Mouse (Mus musculus): Measurements from ENCODE around the gene Armc2. TPM values are rescaled to one million over a fixed set of nuclear protein-coding genes. Genes with fewer than 3 reads are reported as not detected.

The Armc2 gene
- polyA plus RNA-seq, 1 experiment from 2014 or later, result 0.21 TPM

DNA sequence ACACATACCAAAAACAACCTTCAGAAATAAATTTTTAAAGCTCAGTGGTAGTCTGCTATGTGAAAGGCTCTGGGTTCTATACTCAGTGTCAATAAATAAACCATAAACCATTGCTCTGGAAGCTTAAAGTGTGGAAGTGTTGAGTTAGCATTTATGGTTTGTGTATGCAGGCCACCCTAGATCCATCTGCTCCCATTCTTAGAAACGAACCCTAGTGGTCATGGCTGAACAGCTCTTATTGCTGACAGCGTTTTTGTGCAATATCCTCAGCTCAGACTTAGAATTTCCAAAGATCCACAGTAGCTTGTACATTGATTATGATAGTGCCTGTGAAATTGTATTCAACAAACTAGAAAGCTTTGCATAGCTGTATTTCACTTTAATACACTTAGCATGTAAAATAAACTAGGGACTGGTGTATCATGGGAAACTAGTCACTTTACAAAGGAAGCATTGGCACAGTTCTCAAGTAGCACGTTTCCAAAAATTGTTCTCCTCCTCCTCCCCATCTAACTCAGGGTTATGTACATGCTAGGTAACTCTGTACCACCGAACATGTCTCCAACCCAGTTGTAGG is 129.8 kb downstream of the Armc2 start:
- 28% methylated on average over 4 of the region's 4 CpGs for WGBS (ENCODE audit: insufficient replicate concordance)

GRCm38 (mm10) chr10:41887080-41887821 is 131.0 kb downstream of the Armc2 start:
- peak overlapping the region; percentile 76 for H3K4me3 ChIP-seq (ENCODE audit: low read depth, low read length)
- peak overlapping the region; percentile 87 for H3K4me2 ChIP-seq (ENCODE audit: low read depth, low read length)
- H3K36me3 ChIP-seq (replicated peaks; ENCODE audit: insufficient read depth, low read length), result no peaks in the 10 kb centered on the region
- no peaks in the 10 kb centered on the region for H3K27me3 ChIP-seq (ENCODE audit: insufficient read depth, low read length)
- H3K9ac ChIP-seq (replicated peaks), result peak overlapping the region; percentile 94
- 3% methylated on average over 65 of the region's 65 CpGs for WGBS (ENCODE audit: insufficient replicate concordance)
- H3K27ac ChIP-seq (ENCODE audit: low read depth), result peak overlapping the region; percentile 98
- TF ChIP-seq CTCF (IDR thresholded peaks at IDR 0.05; ENCODE audit: low read depth) (no peak; the same call in 1 of the 2 replicates), EP300 (IDR thresholded peaks at IDR 0.05; ENCODE audit: low read depth) (no peak)
- H3K4me1 ChIP-seq (ENCODE audit: insufficient read depth), result peaks cover 22% of the 10 kb centered on the region
- H3K9me3 ChIP-seq (ENCODE audit: low read length), result no peaks in the 10 kb centered on the region
- DNase-seq, result peak; percentile 99
- peak; percentile 98 for ATAC-seq

More for the DNA sequence above, 129.8 kb downstream of the Armc2 start:
- Histone ChIP-seq H3K4me2 (ENCODE audit: low read depth, low read length) (peak overlapping the region; percentile 87), H3K36me3 (replicated peaks; ENCODE audit: insufficient read depth, low read length) (no peaks in the 10 kb centered on the region), H3K9ac (replicated peaks) (peak overlapping the region; percentile 94), H3K27ac (ENCODE audit: low read depth) (peak overlapping the region; percentile 98), H3K4me1 (ENCODE audit: insufficient read depth) (peaks cover 32% of the 10 kb centered on the region), H3K4me3 (ENCODE audit: low read depth, low read length) (peak overlapping the region; percentile 76), H3K9me3 (ENCODE audit: low read length) (no peaks in the 10 kb centered on the region), H3K27me3 (ENCODE audit: insufficient read depth, low read length) (no peaks in the 10 kb centered on the region)
- ATAC-seq (no peak), DNase-seq (no peak)
- TF ChIP-seq EP300 (IDR thresholded peaks at IDR 0.05; ENCODE audit: low read depth) (no peak), CTCF (IDR thresholded peaks at IDR 0.05; ENCODE audit: low read depth) (peak; percentile 78)

DNA sequence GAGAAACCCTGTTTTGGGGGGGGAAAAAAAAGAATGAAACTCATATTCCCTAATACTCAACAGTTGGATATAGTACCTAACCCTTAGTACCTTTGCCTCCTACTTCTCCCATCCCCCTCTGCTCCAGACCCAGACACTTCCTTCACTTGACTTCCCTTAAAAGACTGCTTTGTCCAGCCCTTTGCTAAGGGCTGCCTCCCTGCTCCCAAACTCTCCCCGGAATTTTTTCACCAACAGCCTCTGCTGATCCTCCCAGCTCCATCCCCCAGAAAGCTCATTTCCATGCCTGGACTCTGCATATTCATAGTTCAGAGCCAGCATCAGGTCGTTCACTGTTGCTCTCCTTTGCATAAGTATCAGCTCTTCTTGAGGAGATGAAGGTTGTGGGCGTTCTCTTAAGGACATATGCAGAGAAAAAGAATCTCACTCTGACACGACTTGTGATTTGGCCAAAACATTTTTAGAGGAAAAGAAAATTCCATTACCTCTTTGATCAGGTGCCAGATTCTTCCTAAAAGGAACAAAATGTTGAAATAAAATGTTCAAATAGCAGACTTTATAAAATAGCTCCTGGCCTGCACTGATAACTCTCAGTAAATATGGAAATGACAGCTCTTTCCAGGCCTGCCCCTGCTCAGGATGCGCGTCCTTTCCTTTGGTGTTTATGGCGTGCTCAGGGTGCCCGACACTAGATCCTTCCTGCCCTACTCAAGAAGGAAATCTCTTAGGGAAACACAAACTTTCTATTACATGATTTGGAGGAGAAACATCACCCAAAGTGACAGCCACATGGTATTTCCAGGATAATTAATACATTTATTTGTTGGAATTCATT is 134.3 kb downstream of the Armc2 start:
- ATAC-seq (no peak), DNase-seq (no peak)
- WGBS (ENCODE audit: insufficient replicate concordance), result 63% methylated on average over 8 of the region's 8 CpGs
- Histone ChIP-seq H3K9me3 (ENCODE audit: low read length) (no peaks in the 10 kb centered on the region), H3K4me3 (ENCODE audit: low read depth, low read length) (no peak overlapping the region), H3K4me2 (ENCODE audit: low read depth, low read length) (no peak overlapping the region), H3K36me3 (replicated peaks; ENCODE audit: insufficient read depth, low read length) (no peaks in the 10 kb centered on the region), H3K9ac (replicated peaks) (no peak overlapping the region), H3K4me1 (ENCODE audit: insufficient read depth) (peaks cover 10% of the 10 kb centered on the region; the same call in 1 of the 2 replicates), H3K27ac (ENCODE audit: low read depth) (peak overlapping the region; percentile 39; the same call in 1 of the 2 replicates), H3K27me3 (ENCODE audit: insufficient read depth, low read length) (no peaks in the 10 kb centered on the region)
- TF ChIP-seq EP300 (IDR thresholded peaks at IDR 0.05; ENCODE audit: low read depth), result no peak
- no peak for TF ChIP-seq CTCF (IDR thresholded peaks at IDR 0.05; ENCODE audit: low read depth)

GRCm38 (mm10) chr10:41881438-41881837 is 136.8 kb downstream of the Armc2 start:
- H3K9me3 ChIP-seq (ENCODE audit: low read length), result no peaks in the 10 kb centered on the region
- no peak overlapping the region for H3K27ac ChIP-seq (ENCODE audit: low read depth)
- ATAC-seq (no peak), DNase-seq (no peak)
- peaks cover 2% of the 10 kb centered on the region; the same call in 1 of the 2 replicates for H3K4me1 ChIP-seq (ENCODE audit: insufficient read depth)
- TF ChIP-seq CTCF (IDR thresholded peaks at IDR 0.05; ENCODE audit: low read depth), result no peak
- TF ChIP-seq EP300 (IDR thresholded peaks at IDR 0.05; ENCODE audit: low read depth), result no peak
- H3K36me3 ChIP-seq (replicated peaks; ENCODE audit: insufficient read depth, low read length), result no peaks in the 10 kb centered on the region
- no peak overlapping the region for H3K9ac ChIP-seq (replicated peaks)
- H3K4me2 ChIP-seq (ENCODE audit: low read depth, low read length), result no peak overlapping the region
- 54% methylated on average over 4 of the region's 4 CpGs for WGBS (ENCODE audit: insufficient replicate concordance)
- H3K27me3 ChIP-seq (ENCODE audit: insufficient read depth, low read length), result no peaks in the 10 kb centered on the region
- H3K4me3 ChIP-seq (ENCODE audit: low read depth, low read length), result no peak overlapping the region

- Histone ChIP-seq H3K27ac (ENCODE audit: low read depth) (no peak overlapping the region), H3K4me3 (ENCODE audit: low read depth, low read length) (no peak overlapping the region), H3K27me3 (ENCODE audit: insufficient read depth, low read length) (no peaks in the 10 kb centered on the region), H3K36me3 (replicated peaks; ENCODE audit: insufficient read depth, low read length) (no peaks in the 10 kb centered on the region), H3K9ac (replicated peaks) (no peak overlapping the region), H3K9me3 (ENCODE audit: low read length) (no peaks in the 10 kb centered on the region), H3K4me2 (ENCODE audit: low read depth, low read length) (no peak overlapping the region), H3K4me1 (ENCODE audit: insufficient read depth) (peaks cover 2% of the 10 kb centered on the region; the same call in 1 of the 2 replicates)
- TF ChIP-seq EP300 (IDR thresholded peaks at IDR 0.05; ENCODE audit: low read depth) (no peak), CTCF (IDR thresholded peaks at IDR 0.05; ENCODE audit: low read depth) (no peak)
- 20% methylated on average over 1 of the region's 1 CpGs for WGBS (ENCODE audit: insufficient replicate concordance)
- DNase-seq (no peak), ATAC-seq (no peak)
Observed at GRCm38 (mm10) chr10:41880777-41881176, 137.5 kb downstream of the Armc2 start.

DNA sequence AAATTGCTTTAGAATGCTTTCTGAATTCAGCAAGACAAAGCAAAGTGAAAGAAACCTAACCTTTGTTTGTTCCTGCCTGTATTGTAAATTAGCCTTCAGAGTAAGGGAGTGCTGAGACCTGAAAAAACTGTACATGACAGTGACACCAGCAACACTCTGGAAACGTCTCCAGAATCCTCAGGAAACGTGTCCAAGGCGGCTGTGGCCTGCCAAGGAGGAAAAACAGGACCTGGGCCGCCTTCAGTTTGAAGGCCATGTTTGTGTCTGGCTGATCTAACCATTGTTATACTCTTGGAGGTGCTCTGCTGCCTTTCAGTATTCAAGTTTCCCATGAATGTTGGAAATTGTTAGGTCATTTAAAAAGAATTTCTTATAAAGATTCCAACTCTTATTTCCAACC is 138.0 kb downstream of the Armc2 start:
- DNase-seq (no peak), ATAC-seq (no peak)
- no peak overlapping the region for H3K4me2 ChIP-seq (ENCODE audit: low read depth, low read length)
- no peak overlapping the region for H3K27ac ChIP-seq (ENCODE audit: low read depth)
- H3K9ac ChIP-seq (replicated peaks), result no peak overlapping the region
- TF ChIP-seq CTCF (IDR thresholded peaks at IDR 0.05; ENCODE audit: low read depth) (no peak), EP300 (IDR thresholded peaks at IDR 0.05; ENCODE audit: low read depth) (no peak)
- no peaks in the 10 kb centered on the region for H3K9me3 ChIP-seq (ENCODE audit: low read length)
- H3K27me3 ChIP-seq (ENCODE audit: insufficient read depth, low read length), result no peaks in the 10 kb centered on the region
- H3K4me3 ChIP-seq (ENCODE audit: low read depth, low read length), result no peak overlapping the region
- no peaks in the 10 kb centered on the region for H3K36me3 ChIP-seq (replicated peaks; ENCODE audit: insufficient read depth, low read length)
- peaks cover 2% of the 10 kb centered on the region; the same call in 1 of the 2 replicates for H3K4me1 ChIP-seq (ENCODE audit: insufficient read depth)
- 61% methylated on average over 4 of the region's 4 CpGs for WGBS (ENCODE audit: insufficient replicate concordance)

Measured in liver, postnatal 0 days (tissue).